Mouse (Mus musculus) hematopoietic stem cell, adult 5-6 weeks (primary cell): ENCODE measurements around the gene Serpinb9. TPM values are rescaled to one million over a fixed set of nuclear protein-coding genes. Genes with fewer than 3 reads are reported as not detected.
"Not testable (repeated sequence)": the region's sequence is repeated elsewhere in the genome, so short reads cannot be mapped to it uniquely, and the experiment has no call there.

Experiments
- ATAC-seq, 2 experiments: fragments of 125-278 bp in 1 of 2; replicated peaks in 1 of 2; 2 replicates each; pipeline ENCODE4 v1.8.0; 2016 to 2017; ENCODE audit warnings: inconsistent platforms in 2 of 2, mild to moderate bottlenecking in 2 of 2, moderate number of reproducible peaks in 2 of 2, low read depth in 1 of 2, moderate TSS enrichment in 1 of 2; ENCODE audit not compliant: low FRiP score in 2 of 2, poor library complexity in 2 of 2, severe bottlenecking in 2 of 2, insufficient read depth in 1 of 2, low TSS enrichment in 1 of 2
- total RNA-seq: library from RNA; stranded (forward); fragments of 172-1452, 232-1000 nt; gene quantifications from 2 replicates; pipeline ENCODE4 v1.2.3, GENCODE M21; 2017

The Serpinb9 gene
- total RNA-seq, 1 experiment from 2014 or later = 17.5 TPM

DNA sequence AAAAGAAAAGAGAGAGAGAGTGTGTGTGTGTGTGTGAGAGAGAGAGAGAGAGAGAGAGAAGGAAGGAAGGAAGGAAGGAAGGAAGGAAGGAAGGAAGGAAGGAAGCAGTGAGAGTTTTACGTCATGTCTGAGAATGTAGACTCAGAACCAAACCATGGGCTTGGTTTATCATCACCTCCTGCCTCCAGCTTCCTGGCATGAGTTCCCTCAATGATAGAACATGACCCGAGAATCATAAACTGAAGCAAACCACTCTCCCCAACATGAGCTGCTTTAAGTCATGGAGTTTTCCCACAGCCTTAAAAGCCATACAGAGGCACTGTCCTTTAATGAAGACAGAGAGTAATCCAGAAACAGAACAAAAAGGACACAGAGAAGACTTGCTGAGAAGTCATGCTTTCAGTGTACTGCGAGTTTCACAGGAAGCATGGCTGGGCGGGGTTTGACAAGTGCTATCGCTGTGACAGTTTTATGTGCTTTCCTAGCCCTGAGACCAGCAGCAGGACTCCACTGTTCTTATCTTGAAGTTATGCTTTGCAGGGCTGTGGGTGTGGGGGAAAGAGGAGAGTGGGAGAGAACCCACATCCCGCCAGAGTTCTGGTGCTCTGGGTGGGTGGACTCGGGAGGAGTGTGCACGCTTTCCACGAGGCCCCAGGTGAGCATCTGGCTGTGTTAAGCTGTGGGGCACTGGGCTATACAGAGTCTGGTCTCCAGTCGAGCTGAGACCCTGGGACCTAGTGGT, 9.7 kb upstream of the Serpinb9 start:
- ATAC-seq = peak; percentile 29 to 72; a peak in 2 of 4 replicates

- ATAC-seq = no peak
Measured at GRCm38 (mm10) chr13:32993894-32994242, 9.2 kb upstream of the Serpinb9 start.

DNA sequence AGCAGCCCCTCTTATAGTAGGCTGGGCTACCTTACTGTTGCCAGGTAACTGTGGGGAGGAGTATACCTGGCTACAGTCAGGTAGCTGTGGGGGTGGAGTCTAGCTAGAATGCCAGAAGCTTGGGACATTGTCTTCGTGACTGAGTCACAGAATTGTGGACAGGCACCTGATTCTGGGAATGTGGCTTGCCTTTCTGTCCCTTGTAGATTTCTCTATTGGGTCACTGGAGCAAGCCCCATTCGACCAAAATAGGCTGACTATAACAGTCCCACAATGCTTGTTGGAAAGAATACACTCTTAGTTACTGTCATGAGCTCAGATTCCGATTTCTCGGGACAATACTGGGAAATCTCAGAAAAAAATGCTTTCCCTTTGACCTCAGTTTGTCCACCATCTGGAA, 8.0 kb upstream of the Serpinb9 start:
- ATAC-seq = no peak

- ATAC-seq = no peak
Measured at GRCm38 (mm10) chr13:33001341-33001740, 1.7 kb upstream of the Serpinb9 start.

- peak; percentile 24 to 44; a peak in 3 of 4 replicates for ATAC-seq
Measured at GRCm38 (mm10) chr13:33003523-33004413, 718 bp downstream of the Serpinb9 start.

DNA sequence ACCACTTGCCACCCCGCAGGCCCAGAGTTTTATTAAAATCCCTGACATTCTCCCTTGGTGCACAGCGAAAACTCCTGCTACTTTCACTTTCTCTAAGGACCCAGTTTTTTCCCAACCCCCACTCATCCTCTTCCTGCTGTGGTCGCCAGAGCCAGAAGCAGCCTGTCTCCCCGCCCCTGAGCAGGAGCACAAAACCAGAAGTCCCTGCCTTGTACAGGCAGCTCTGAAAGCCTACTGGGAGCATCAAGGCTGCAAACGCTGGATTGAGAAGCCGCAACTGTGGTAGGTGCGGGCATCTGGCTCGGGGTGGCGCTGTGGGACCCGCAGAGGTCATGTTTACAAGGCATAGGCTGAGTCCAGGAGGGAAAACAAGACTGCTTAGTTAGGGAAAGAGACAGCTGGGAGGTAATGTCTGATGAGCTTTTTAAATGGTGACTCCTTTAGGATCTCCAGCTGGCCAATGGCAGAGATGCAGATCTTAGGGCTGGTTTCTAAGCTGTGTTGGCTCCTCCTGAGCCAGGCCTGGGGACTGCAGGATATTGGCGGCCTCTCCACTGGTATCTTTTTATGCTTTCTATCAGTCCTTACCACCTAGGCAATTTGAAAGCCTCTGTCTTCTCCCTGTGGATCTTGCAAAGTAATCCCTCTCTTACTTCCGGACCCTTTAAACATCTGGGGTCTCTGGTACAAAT, 1.5 kb downstream of the Serpinb9 start:
- peak; percentile 98 for ATAC-seq

DNA sequence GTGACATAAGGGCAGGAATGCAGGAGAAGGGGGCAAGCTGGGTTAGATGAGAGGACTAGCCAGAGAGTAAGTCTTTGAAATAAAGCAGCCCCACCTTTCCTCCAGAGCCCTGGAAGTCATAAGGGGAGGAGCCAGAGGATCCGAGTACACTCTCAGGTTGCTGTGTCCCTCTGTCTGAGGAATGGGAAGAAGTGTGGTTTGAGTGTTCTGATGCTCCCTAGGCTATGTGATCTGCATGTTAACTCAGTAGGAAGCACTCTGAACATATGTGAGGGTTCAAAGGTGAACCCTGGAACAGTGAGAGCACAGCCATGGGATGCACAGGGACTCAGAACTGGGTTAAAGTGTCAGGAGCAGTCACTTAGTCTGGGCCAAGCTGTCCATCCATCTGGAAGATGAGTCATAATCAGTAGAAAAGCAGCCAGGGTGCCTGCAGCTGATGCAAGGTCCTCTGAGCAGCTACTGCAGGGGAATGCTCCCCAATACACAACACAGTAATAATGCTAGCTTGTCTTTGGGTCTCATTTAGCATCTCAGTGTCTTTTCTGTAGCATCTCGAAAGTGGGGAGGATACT, 2.5 kb downstream of the Serpinb9 start:
- no peak for ATAC-seq

- no peak for ATAC-seq
Measured at GRCm38 (mm10) chr13:33006555-33006954, 3.5 kb downstream of the Serpinb9 start.

DNA sequence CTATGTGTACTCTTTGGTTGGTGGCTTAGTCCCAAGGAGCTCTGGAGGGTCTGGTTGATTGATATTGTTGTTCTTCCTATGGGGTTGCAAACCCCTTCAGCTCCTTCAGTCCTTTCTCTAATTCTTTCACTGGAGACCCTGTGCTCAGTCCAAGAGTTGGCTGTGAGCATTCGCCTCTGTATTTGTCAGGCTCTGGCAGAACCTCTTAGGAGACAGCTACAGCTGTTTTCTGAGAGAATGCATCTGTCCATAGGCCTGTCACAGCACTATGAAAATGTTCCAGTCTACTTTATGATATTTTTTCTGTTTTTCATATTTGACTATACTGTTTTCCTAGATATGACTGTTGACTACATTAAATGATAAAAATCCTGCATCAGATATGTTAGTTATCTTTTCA, 9.3 kb downstream of the Serpinb9 start:
- no peak for ATAC-seq

GRCm38 (mm10) chr13:33013271-33013670, 10.2 kb downstream of the Serpinb9 start:
- ATAC-seq = no peak

GRCm38 (mm10) chr13:33022371-33022770, 19.3 kb downstream of the Serpinb9 start:
- ATAC-seq = no peak

DNA sequence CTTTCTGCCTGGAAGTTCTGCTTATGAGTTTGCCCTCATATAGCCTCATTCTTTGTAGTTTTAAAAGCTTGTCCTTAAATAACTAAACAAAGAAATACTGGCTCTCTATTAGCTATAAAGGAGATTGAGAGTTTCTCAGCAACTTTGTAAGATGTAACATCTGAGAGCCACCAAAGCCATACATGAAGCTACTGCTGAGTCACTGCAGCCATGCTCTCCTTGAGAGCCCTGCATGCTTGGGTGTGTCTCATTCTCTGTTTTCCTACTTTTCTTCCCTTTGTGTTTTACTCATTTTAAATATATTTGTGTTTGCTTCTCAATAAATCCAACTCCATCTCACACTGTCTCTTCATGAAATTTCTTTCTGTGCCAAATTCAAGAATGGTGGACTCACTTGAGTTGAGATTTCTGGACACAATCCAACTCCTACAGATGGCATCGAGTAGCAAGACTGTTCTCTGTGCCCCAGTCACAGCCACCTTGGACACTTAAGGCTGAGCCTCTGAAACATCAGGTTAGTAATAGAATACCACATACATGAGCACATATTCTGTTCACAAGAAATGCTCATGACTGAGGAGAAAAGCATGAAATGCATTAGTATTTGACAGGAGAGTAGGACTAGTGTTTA, 23.5 kb downstream of the Serpinb9 start:
- no peak for ATAC-seq

DNA sequence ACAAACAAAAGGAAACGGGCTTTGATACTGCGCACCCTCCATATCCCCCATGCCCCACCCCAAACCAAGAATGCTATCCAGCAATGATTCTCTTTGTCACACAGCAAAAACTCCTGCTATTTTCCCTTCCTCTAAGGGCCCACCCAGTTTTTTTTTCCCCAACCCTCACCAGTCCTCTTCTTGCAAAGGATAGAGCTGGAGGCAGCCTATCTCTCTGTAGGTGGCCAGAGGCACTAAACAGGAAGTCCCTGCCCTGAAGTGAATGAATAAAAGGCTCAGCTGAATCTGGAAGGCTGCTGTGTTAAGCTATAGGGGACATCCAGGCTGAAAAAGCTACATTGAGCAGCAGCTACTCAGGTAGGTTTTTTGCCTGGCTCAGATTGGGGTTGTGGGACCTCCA, 24.2 kb downstream of the Serpinb9 start, which contains the start of gene Serpinb9b:
Gene Serpinb9b, plus strand, starts transcription at position 173 of the 400 bp plus-strand sequence.
- no peak for ATAC-seq

- ATAC-seq = no peak
Measured at GRCm38 (mm10) chr13:33028146-33028545, 25.1 kb downstream of the Serpinb9 start.

- ATAC-seq = 0 out of 4 replicates have a peak, but pooled peaks of 1 of the 2 experiments have one; percentile 17
Measured at GRCm38 (mm10) chr13:33028550-33028949, 25.5 kb downstream of the Serpinb9 start.

GRCm38 (mm10) chr13:33029478-33029877, 26.4 kb downstream of the Serpinb9 start:
- ATAC-seq = not testable (repeated sequence)

DNA sequence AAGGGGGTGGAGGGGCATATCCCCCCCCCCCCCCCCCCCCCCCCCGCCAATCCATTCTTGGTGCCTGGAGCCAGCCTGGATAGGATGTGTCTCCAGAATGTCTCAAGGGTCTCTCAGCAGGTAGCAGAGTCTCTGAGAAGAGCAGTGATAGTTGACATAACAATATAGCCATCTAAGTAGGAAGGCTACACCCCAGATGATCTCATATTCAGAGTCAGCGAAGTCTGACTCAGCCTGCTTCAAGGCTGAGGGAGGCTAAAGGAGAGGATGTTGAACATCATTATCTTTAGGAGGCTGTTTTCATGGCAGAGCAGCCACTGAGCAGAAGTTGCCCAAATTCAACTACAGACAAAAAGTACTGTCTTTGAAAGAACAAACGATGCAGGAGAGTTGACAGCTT, 27.2 kb downstream of the Serpinb9 start:
- ATAC-seq = no peak
